Mouse (Mus musculus): Measurements from ENCODE around the gene Lyrm9. TPM values are rescaled to one million over a fixed set of nuclear protein-coding genes. Genes with fewer than 3 reads are reported as not detected.

The Lyrm9 gene
- polyA plus RNA-seq (2012; rRNA removed): 18.5 and 24.1 TPM in 2 replicates

DNA sequence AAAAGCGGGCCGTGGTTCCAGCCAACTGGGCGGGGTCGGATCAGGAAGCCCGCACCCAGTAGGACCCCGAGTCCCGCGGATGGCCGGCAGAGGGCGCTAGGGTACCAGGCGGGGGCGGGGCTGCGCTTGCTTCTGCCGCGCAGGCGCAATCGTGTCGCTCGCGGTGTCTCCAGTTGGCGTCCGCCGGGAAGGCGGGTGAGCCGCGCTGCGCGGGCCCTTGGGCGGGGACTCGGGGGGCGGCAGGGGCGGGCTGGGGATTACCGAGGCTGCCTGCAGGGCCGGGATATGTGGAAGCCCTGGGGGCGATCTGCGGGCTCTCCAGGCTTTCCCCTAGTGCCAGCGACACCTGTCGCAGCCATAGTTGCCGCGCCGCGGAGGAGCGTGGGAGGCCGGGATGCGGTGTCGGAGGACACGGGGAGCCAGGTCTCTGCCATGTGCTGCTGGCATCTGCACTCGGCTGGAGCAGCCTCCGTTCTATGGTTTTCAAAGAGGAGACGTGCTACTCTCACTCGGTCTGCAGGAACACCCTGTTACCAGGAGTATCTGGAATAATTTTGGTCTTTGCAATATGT, at the start of gene Lyrm9:
TSS of gene Lyrm9 (plus strand) at position 143 of the 572 bp plus-strand sequence.
- peak; percentile 85 to 97 for DNase-seq (ENCODE audit: extremely low spot score in 1 of 2, low spot score in 1 of 2)

DNA sequence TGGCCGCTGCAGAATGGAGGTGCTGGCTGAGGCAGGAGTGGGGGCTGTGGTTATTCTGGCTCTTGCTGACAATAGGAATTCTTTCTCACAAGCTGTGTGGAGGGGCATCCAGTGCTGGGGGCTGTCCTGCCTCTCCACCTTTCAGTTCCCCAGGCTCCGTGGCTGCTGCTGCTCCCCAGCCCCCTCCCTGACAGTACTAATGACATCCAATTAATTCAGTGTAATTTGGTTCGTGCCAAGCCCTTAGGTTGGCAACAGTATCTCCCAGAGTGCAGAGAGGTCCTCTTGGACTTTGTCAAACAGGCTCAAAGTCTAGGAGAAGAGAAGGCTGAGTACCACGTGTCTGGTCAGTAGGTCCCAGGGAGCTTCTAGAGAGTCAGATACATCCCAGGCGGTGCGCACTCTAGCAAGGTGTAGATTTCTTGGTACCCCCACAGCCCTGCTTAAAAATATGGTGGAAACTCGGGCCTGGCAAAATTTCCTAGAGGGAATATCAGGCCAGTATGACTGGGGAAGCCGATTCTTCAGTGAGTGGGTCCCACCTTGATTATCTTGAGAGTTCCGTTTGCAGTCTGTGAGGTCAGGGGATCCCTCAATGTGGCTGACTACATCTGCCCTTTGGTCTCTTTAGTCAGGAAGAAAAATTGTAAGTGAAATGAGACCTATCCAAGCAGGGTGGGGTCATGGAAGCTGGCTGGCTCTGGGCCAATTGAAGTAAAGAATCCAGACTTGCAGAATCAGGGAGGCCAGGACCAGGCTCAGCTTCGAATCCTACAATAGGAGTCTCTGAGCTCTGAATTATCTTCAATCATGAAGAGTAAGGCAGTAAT, 48.3 kb upstream of the Lyrm9 start:
- no peak for DNase-seq (ENCODE audit: extremely low spot score in 1 of 2, low spot score in 1 of 2)

DNA sequence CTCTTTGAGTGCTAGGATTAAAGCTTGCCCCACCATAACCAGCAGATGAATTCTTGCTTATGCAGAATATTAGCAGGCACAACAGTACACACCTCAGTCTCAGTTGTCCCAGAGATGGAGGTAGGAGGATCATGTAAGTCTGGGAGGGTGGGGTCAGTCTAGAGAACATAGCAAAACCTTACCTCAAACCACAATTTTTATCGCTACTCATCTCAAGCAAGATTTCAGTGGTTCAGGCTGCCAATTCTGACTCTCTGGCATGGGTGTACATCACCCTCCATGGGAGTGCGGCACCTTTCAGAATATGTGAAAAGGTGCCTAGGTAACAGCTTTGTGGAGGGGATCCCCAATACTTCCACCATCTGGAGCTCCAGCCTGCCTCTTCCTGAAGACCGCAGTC, 46.4 kb upstream of the Lyrm9 start:
- DNase-seq (ENCODE audit: extremely low spot score in 1 of 2, low spot score in 1 of 2): no peak

DNA sequence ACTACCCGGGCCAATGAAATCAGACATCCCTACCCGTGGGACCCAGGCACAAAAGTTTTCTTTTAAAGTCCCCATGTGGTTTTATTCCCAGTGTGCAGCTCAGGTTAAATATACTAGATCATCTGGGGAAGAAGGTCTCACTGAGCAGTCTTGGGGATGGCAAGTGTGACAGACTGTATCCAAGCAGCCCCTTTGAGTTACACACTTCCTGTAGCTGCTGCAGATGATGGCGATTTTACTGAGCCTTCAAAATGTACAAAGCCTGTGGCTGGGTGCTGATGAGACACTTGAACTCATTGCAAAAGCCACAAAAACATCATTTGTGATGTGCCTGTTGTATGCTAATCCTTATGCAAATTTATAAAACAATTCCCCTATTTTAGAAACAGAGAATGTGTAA, 45.8 kb upstream of the Lyrm9 start:
- no peak for DNase-seq (ENCODE audit: extremely low spot score in 1 of 2, low spot score in 1 of 2)

DNA sequence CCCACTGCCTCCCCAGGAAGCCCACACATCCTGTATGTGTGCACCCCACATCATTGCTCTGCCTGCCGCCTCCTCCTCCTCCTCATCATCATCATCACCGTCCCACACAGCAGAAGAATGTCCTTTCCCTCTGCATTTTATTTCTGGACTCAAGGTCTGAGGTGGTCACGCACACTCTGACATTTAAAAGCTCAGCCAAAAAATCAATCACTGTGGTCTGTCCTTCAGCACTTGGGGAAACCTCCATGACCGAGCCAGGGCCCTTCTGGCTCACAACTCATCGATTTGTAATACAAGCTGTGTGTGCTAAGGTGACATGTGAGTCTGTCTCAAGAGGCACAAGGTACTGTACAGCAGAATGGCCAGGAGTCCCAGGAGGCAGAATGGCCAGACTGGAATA, 44.1 kb upstream of the Lyrm9 start:
- DNase-seq (ENCODE audit: extremely low spot score in 1 of 2, low spot score in 1 of 2): no peak

DNA sequence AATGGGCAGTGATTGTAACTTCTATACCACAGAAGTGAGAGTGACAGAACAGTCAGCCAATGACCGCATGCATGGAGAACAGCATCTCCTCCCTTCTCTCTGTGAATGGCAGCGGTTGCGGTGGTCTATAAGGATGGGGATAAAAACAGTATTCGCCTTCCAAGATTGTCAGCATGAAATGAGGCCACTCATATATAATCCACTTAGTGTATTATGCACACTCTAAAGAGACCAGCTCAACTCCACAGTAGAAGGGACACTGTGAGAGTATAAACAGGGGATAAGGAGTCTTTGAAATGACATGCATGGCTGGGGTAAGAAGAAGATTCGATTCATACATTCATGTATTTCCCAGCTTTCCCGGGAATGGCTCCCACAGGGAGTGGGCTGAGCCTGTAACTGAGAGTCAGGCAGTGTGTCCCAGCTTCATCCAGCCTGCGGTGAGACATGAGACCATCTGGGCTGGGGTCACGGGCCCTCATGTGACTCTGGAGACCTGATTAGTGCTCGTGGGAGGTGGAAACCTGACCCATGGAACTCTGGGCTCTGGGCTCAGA, 43.5 kb upstream of the Lyrm9 start:
- DNase-seq (ENCODE audit: extremely low spot score in 1 of 2, low spot score in 1 of 2): no peak

DNA sequence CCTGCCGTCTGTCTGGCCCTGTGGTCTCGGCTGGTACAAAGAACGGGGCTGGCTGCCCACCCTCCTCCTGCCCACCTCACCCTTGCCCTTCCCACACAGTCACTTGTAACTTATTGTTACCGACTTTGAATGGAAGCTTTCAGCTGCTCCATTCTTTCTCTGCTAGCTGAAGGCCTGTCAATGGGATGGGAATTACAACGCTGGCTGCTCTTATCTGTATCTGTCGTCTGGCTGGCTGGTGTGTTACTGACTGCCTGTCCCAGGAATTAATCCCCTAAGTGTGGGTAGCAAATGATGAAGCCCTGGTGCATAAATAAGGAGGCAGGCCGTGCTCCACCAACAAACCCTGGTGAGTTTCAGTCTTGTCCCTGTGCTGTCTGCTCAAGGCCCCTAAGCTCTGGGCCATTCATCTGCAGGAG, 40.4 kb upstream of the Lyrm9 start:
- DNase-seq (ENCODE audit: extremely low spot score in 1 of 2, low spot score in 1 of 2): no peak

DNA sequence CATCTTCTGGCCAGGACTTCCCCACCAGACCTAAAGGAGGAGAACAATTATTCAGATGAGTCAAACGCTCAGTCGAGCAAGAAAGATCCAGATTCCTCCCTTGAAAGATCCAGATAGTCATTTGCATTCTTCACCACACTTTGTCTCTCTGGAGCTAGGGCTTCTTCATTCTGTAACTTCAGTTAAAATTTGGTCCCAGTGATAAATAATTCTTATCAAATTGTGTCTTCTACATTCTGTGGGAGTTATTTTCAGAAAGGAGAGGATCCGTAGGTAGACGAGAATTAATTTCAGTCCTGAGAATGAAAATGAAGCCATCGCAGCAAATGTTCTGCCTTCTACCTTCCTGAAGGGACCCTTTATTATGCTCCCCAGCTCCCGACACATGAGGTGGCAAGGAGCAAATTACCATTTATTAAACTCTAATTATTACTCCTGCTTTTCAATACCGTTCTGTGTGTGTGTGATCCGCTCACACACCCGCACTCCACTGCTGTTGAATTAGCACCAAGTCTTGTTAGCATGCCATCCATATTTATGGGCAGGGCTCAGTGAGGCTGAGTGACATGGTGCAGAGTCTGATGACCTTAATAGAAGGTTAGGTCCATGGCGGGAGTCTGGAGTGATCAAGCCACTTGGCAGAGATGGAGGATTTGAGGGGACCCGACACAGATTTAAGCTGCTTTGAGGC, 36.9 kb upstream of the Lyrm9 start:
- no peak for DNase-seq (ENCODE audit: extremely low spot score in 1 of 2, low spot score in 1 of 2)

DNA sequence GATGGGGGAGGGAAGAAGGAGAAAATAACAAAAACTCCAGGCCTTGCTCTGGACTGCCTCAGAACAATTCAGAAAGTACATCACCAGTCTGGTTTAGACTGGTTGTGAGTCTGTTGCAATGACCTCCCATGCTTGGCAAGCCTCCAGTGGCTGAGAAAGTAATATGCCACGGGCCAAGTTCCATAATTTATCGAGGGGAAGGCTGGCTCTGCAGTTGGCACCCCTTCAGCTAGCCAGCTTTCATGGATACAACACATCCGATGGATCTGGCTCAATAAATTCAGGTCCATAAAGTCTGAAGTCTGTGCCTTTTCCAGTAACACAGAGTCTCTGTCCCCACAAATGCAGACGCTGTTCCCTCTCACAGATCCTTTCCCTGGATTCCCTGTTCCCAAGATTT, 34.8 kb upstream of the Lyrm9 start:
- DNase-seq (ENCODE audit: extremely low spot score in 1 of 2, low spot score in 1 of 2): peak in 1 of 2 experiments; percentile 52

DNA sequence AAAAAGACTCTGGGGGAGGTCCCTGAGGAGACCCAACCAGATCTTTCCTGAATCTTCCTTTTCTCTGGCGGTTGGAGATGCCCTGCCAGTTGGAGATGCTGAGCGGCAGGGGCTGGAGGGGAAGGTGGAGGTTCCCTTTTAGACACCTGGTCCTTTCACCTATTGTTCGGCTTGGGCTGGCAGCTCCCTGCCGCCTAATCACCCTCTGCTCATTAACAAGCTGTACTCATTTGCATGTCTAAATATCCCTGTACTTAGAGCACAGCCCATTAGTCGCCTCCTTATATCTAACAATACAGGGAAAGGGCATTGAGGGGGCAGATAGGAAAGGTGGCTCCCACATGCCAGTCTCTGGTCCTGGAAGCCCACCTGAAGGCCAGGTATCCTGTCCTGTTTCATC, 34.3 kb upstream of the Lyrm9 start:
- no peak for DNase-seq (ENCODE audit: extremely low spot score in 1 of 2, low spot score in 1 of 2)

DNA sequence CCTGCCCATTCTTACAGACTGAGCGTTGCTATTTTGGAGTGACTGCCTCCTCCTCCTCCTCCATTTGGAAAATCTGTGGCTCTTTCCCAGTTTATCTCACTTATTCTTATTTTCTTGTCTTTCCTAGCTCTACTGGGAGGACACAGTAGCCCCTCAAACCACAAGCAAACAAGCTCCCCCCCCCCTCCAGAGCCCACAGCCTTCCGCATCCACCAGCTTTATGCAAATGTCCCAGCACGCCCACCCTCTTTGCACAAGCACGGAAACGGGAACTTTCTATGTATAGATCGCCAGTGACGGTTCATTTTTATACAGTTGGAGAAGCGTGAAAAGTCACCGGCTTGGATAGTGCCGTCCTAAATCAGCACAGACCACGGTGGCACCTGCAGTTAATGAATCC, 33.9 kb upstream of the Lyrm9 start:
- DNase-seq (ENCODE audit: extremely low spot score in 1 of 2, low spot score in 1 of 2): peak; percentile 76 to 80

DNA sequence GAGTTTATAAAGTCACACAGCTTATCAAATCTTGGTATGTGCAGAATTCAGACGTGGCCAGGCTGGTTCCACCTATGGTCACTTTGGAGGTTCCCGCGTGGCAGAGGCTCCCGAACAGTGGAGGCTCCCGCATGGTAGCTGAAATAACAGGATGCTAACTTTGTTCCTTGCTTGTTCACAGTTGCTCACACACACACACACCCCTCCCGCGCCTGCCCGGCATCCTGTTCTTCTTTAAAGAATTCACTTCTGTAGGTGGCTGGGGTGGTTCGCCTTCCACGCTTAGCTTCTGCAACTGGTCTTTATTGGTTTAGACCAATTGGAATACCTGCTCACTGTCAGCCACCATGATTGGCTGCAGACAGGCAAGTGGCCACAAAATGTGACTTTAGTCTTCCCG, 33.3 kb upstream of the Lyrm9 start:
- peak; percentile 55 to 62 for DNase-seq (ENCODE audit: extremely low spot score in 1 of 2, low spot score in 1 of 2)

DNA sequence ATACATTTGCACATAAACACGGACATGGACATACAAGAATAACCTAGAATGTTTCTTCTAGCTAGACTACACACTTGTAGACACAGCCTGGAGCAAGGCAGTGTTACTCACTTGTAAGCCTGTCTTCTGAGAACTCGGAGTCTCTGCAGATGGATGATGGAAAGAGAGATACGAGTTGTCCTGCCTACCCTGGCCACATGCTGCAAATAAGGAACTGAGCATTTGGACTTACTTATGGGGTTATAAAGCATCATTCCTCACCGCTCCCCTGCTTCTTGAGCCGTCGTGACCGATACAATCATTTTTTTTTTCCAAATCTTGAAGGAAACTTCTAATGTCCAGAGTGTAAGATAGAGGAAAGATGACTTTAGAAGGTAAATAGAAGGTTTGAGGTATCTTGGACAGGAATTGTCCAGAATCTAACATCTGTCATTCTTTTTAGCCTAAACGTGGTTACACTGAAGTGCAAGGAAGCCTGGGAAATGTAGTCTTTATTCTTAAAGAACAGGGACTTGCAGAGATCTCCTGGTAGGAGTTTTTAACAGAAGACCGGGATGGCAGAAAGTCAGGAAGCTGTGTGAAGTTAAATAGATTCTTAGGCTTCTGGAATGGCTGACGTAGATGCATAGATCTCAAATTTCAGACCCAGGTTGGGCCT, 30.2 kb upstream of the Lyrm9 start:
- DNase-seq (ENCODE audit: extremely low spot score in 1 of 2, low spot score in 1 of 2): no peak

DNA sequence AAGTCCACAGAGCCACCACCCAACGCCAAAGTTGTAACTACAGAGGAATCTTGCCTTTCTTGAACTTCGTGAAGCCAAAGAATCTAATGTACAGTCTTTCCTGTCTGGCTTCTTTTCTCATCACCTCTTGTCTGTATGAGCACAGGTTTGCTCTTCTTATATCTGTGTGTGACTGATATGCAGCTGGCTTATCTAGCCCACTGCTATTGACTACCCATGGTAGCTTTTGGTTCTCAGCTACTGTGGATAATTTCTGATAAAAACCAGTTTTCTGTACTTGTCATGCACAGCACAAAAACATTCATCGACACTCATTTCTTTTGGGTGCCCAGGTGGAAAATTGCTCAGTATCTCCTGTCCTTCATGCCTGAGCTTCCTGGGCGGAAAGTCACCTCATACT, 25.3 kb upstream of the Lyrm9 start:
- no peak for DNase-seq (ENCODE audit: extremely low spot score in 1 of 2, low spot score in 1 of 2)

DNA sequence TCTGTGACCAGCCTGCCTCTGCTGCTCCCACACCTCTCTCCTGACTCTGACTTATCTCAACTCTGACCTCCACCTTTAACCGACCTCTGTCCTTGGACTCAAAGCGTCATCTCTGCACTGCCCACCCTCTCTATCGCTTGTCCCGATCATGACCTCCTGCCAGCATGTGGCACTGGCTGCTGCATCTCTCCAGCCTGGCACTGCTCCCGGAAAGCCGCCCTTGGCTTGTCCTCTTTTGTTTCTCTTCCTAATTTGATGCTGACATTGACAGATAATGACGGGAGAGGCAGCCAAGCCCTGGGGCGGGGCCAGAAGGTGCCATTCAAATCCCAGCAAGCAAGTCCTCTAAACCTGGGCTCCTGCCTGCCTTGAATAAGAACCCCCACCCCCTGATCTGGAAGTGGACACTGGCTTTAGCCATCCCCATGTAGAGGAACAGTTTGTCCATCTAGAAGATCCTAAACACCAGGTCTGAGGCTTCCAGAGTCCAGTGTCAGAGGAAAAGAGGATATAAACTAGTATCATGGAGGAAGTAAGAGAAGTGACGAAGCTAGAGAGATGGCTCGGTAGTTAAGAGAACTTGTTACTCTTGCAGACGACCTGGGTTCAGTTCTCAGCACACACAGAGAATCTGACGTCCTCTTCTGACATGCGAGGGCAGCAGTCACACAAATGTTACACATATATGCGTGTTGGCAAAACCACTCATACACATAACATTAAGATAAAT, 22.6 kb upstream of the Lyrm9 start:
- DNase-seq (ENCODE audit: extremely low spot score in 1 of 2, low spot score in 1 of 2): peak in 1 of 2 experiments; percentile 38

DNA sequence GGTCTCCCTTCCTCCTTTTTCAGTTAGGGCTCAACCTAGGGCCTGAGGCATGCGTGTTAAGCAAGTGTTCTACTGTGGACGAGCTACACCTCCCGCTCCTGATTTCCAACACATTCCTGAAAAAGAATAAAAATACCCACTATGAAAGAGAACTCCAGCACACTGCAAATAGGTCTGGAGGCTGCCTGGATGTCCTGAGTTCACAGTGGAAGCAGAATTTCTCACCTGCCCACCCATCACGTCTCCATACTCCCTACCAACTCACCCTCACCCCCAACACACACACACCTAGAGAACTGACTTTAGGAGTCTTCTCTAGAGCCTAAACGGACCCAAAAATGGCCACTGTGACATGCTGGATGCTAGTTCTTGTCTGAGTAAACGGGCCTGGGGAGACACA, 21.8 kb upstream of the Lyrm9 start:
- peak in 1 of 2 experiments; percentile 33 for DNase-seq (ENCODE audit: extremely low spot score in 1 of 2, low spot score in 1 of 2)

DNA sequence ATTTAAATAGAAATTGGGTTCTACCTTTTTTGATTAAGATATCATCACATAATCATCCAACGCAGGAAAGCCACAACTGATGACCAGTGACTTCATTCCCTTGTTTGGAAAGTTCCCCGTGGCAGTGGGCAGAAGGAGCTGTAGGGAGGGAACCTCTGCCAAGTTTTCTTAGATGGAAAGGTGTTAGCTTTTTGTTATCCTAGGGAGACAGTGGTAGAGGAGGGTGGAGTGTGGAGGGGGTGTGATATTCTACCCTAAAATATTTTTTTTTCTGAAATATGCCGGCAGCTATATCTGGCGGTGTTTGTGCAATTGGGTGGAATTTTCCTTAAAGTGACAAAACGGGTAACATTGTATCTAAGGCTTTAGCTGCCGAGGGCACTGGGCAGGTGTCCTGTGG, 21.2 kb upstream of the Lyrm9 start:
- DNase-seq (ENCODE audit: extremely low spot score in 1 of 2, low spot score in 1 of 2): peak; percentile 69 to 71

DNA sequence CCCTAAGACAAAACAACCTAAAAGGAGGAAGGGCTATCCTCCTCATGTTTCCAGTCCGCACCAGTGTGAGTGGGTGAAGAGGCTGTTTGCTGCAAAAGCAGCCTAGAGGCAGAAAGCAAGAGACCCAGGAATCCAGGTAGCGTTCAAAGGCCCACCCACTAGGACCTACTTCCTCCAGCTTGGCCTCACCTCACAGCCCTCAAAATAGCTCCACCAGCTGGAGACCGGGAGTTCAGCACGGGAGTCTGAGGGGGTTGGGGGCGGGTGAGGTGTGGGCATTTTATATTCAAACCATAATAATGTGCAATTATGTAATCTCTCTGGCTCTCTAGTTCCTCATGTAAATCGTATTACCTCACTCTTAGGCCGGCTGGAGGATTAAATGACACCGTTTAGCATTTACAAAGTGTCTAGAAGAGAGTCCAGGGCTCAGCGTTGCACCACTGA, 20.7 kb upstream of the Lyrm9 start:
- peak in 1 of 2 experiments; percentile 68 for DNase-seq (ENCODE audit: extremely low spot score in 1 of 2, low spot score in 1 of 2)

DNA sequence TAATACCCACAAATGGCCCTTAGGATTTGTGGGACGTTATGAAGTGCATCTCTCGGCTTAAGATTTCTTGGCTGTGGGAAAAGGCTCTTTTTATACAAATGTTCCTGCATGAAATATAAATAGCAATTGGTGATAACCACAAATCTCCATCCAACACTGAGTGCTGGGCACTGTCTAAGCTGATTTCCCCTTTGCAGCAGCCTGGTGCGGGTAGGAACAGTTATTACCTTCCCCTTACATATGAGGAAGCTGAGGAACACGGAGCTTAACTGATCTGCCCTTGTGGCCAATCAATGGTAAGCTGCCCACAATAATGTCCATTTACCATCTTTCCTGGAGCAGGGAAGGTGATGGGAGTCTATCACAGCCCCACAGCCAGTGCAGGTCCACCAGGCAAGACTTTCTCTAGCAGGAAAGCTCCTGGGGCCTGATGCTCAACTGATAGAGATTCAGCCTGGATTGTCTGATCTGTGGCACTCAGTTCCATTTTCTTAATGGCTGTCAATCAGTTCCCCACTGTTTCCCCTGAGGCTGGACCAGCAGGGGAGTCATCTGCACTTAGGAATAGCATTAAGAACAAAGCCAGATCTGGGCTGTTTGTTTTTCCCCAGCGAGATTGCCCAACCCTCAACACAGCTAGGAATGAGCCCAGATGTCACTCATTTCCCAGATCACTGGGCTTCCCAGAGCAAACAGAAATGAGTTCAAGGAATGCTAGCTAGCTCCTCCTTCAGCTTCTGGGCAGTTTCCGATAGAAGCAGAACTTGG, 18.9 kb upstream of the Lyrm9 start:
- no peak for DNase-seq (ENCODE audit: extremely low spot score in 1 of 2, low spot score in 1 of 2)
